Mouse (Mus musculus): ENCODE measurements around the gene Tsku. TPM values are rescaled to one million over a fixed set of nuclear protein-coding genes. Genes with fewer than 3 reads are reported as not detected.

Gene Tsku
- total RNA-seq, 2 experiments from 2014 or later: 1.1 to 1.7 TPM

- peak; percentile 52 for DNase-seq (ENCODE audit: low spot score)
These were observed 1.0 kb downstream of the Tsku start for GRCm38 (mm10) chr7:98359951-98360620.

DNA sequence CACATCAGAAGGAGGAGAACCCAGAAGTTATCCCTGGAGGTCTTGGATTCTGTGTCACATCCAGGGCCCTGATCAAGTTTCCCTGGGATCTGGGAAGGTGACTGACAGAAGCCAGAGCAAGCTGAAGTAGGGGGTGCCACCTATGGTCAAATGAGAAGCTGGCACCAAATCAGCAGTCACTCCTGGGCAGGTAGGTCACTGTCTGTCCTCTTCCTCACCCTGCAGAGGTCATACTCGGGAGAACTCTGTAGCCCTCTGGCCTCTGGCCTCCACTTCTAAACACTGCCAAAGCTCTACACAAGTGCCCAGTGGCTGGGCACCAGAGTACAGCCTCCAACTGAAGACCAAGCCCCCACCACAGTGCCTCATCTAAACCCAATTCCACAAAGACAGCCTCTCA is 3.1 kb downstream of the Tsku start:
- DNase-seq (ENCODE audit: low spot score): no peak

- no peak for DNase-seq (ENCODE audit: low spot score)
These were observed 3.8 kb downstream of the Tsku start for GRCm38 (mm10) chr7:98357324-98357723.

- DNase-seq (ENCODE audit: low spot score): no peak
These were observed 6.2 kb downstream of the Tsku start for GRCm38 (mm10) chr7:98354921-98355310.

DNA sequence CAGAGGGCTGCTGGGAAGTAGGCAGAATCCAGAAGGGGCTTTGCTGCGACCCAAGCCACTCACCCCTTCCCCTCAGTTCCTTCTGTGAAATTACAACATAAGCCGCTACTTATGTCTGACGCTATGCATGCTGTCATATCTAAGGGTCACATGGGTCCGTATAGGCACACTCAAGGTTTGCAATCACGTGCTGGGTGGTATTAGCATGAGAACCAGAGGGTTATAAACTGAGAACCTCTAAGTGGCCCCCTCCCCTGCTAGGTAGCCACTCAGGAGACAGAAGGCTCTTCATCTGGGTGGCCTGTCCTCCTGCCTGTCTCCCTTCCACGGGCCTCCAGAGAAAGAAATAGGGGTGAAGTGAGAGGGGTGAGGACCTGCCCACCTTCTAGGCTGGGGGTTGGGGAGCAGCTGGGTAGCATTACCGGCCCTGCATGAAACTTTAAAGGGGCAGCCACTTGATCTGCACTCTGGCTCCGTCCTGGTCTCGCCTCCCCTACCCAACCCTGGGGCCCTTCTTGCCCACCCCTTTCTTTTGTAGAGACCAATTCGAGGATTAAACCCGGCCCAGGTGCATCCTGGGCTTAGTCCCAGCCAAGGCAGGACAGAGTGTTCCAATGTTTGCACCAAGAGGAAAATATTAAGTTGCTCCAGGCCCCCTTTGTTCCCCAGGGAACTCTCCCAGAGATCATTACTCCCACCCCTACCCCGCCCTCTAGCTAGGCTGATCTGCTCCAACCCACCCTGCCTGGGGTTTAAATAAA is 6.8 kb downstream of the Tsku start:
- DNase-seq (ENCODE audit: low spot score): no peak

DNA sequence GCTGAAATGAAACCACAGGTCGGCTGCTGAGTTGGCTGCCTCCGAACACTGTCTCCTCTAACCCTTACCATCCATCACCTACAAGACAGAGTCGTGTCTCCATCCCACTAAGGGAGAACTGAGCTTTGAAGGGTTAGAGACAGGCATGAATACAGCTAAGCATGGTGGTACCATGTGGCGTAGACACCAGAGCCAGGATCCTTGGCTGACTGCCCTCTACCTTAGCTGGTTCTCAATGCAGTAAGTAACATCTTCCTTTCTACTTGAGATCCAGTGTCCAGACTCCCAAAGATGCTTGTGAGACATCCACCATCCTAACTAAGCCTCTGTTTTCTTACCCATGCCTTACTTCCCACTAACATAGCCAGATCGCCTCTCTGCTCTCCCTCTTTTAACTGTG is 7.5 kb downstream of the Tsku start:
- DNase-seq (ENCODE audit: low spot score): no peak

DNA sequence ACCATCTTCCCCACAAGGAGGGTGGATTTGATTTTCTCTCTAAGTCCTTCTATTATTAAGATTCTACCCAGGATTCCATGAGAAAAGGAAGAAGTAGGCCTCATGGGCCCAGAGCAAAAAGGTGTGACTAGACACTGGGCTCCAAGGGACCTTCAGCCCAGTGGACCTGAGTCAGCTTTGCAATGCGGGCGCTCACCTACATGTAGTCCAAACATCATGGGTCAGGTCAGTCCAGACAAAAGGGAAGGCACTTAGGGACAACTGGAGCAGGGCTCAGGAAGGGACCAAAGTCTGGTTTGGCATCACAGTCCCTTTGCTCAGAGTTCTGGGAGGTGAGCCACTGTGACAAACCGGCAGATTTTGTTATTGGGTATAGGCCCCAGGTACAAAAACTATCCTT is 9.6 kb downstream of the Tsku start:
- no peak for DNase-seq (ENCODE audit: low spot score)

DNA sequence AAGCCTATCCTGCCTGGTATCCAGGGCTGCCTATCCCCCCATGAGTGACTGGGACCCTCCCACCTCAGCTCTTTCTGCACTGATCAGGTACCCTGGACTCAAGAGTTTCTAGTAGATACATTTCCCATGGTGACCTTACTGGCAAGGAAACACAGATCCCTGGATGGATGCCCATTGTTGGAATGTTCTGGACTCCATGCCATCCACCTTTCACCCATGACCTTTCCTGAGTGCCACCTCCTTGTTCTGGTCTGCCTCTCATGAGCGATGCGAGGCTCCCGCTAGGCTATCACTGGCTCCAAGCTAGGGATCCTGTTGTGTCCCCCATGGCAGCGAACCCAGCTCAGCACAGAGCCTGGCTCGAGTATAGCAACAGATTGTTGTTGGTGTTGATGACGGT is 11.3 kb downstream of the Tsku start:
- DNase-seq (ENCODE audit: low spot score): no peak

- DNase-seq (ENCODE audit: low spot score): peak; percentile 81
These were observed 12.0 kb downstream of the Tsku start for GRCm38 (mm10) chr7:98349096-98349495.

DNA sequence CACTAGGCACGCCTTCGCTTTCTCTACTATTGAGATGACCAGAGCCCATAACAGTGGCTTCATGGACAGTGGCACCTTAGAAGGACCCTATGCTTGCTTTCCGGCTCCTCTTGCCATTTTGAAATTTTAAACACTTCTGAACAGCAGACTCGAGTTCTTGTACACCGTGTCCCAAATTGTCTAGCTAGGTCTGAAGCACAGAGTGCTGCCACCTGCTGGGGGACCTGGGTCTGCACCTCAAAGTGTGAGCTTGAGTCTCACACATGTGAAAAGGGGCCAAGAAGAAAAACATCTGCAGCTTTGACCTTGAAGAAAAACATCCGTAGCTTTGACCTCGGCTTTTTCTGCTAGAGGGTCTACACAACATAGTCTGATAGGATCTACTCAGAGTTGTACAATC is 13.1 kb downstream of the Tsku start:
- DNase-seq (ENCODE audit: low spot score): peak; percentile 64

DNA sequence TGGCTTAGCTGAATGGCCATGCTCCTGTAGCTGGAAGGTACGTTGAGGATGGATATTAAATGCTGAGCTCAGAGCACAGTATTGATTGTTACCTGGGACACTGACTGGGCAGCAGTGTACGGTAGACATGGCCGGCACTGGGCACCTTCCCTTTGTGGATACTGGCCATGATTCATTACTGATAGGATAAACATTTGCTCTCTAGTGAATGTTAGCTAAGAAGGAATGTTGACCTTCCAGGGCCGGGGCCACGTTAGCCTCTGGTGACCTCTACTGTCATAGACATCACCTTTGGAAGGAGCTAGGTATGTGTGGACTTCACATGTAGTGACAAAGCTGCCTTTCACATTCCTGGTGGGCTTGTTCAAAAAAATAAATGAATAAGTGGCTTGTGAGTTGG is 13.7 kb downstream of the Tsku start:
- no peak for DNase-seq (ENCODE audit: low spot score)

- DNase-seq (ENCODE audit: low spot score): no peak
These were observed 16.1 kb downstream of the Tsku start for GRCm38 (mm10) chr7:98345036-98345435.

DNA sequence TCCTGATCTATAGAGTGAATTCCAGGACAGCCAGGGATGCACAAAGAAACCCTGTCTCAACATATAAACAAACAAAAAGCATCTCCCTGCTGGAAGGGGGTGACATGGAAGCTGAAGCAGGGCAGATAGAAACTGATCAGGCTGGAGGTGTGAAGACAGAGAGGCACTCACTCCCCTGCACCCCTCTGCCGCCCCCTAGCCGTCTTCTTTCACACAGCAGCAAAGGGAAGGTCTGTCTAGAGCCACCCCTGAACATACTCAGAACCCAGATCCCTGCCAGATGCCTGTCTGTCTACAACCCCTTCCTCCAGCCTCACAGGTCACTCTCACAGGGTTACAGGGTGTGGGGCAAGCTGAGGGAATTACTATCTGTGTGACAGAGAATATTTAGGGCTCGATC is 16.8 kb downstream of the Tsku start:
- no peak for DNase-seq (ENCODE audit: low spot score)

DNA sequence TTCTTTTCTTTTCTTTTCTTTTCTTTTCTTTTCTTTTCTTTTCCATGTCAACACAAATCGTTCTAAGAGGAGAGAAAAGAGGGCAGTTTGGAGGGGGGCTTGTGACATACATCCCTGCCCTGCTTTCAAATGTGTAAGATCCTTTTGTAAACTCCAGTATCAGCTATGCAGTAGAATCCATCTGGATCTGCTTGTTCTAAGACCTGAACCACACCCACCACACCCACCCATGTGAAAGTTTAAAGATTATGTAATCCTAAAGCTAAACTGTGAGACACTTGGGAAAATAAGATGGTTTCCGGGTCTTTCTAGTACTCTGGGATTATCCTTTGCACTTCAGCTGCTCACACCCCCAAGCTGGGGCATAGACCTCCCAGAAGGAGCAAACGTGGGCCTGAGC is 18.9 kb downstream of the Tsku start:
- no peak for DNase-seq (ENCODE audit: low spot score)

DNA sequence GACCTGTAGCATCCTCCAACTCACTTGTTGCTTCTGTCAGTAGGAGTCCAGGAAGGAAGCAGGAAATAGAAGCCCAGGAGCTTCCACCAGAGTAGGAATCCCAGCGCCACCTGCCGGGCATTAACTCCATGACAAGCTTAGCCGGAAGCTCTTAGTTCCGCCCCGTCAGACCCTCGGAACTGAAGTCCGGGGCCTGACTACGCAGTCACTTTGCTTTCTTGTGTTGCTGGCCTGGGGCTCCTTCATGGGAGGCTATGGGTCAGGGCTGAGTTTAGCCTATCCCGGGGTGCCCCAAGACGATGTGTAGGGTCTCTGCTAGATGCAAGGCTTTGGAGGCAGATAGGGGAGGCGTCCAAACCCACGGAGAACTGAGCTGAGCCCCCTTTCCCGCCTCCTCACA is 19.7 kb downstream of the Tsku start:
- peak; percentile 87 for DNase-seq (ENCODE audit: low spot score)

DNA sequence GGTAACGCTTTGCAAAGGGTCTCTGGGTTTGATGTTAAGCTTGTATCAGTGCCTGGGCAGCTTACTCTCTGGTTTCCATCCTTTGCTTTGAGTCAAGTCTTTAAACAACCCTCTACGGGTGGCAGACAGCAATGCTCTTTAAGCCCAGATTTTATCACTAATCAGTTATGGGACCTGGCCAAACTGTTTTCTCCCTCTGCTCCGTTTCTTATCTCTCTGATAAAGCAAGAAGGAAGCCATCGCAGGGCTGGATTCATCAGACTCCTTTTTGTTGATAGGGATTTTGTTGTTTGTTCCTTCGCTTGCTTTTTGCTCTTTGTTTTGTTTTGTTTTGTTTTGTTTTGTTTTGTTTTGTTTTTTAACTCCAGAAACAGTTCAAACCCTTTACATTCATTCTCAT is 20.8 kb downstream of the Tsku start:
- no peak for DNase-seq (ENCODE audit: low spot score)

DNA sequence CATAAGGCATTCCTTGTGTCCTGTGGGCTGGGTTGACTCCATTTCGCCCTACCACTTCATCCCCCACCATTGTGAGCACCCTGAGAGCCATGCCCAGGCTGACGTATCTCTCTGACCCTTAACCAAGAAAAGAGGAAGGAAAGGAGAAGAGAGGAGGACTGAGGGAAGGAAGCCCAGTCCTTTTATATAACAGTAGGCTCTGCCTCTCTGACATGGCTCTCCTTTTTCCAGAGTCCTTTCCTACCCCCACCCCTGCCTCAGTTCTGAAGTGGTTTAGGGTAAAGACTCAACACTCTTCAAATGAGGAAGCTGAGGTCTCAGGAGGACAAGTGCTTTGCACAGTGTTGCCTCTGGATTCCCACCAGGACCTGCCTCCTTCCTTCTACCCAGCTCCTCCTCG is 27.1 kb downstream of the Tsku start:
- DNase-seq (ENCODE audit: low spot score): no peak

DNA sequence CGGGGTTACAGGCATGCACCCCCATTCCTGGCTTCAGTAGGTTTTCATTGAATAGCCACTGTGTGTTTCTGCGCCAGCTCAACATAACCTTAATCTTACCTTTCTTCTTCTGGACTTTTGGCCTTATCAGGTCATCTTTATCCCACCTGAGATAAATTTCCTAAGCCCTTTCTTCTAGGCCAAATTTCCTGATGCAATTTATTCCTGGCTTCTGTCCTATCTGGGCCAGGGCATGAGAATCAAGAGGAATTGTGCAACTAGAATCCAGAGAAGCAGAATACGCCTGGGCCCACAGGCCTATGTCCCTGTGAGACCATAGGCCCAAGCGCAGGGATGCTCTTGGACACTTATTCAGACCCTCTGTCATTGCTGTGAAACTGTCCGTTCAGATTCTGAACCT is 27.6 kb downstream of the Tsku start:
- no peak for DNase-seq (ENCODE audit: low spot score)

DNA sequence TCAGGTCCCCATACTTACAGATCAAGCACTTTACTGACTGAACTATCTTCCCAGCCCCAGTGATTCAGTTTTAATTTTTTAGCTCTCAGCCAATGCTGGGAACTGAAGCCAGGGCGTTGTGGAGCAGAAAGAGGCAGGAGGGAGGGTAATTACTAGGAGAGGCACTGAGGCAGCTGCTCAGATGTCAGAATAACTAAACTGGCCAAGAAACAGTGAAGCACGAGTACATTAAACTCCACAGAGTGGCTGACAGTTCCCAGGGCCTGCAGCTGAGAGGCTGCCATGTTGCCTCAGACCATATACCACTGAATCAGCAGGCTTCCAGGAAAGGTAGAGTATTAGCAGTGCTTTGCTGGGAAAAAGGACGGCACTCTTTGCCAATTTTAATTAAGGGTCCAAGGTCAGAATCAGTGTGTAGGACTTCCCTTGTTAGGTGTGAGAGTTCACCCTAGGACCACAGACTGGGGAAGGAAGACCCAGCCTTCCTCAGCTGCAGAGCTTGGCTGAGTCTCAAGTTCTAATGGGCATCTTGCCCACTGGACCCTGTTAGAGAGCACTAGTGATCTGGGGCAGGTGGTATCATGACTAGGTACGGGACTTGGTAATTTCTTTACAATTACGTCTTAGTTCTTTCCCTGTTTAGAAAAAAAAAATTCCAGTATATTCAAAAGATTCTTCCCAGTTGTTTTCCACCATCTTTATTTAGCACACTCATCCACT is 28.3 kb downstream of the Tsku start:
- DNase-seq (ENCODE audit: low spot score): no peak

DNA sequence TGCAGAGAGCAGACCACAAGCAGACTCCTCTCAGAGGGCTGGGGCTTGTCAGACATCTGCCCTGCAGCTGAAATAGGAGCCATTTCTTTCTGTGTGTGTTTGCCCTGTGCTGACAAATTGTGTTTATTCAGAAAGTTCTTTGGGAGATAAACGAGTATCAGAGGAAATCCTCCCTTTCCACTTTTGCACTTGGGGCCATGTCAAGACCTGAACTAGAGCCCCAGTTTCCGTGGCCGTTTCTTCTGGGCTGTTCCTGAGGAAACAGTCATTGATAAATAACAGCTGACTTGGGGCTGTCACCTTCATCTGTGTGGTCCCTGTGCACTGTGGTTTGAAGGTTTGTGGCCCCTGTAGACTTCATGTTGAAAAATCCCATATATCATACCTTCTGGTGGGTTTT is 29.2 kb downstream of the Tsku start:
- no peak for DNase-seq (ENCODE audit: low spot score)

- no peak for DNase-seq (ENCODE audit: low spot score)
These were observed 30.6 kb downstream of the Tsku start for GRCm38 (mm10) chr7:98330375-98331002.

DNA sequence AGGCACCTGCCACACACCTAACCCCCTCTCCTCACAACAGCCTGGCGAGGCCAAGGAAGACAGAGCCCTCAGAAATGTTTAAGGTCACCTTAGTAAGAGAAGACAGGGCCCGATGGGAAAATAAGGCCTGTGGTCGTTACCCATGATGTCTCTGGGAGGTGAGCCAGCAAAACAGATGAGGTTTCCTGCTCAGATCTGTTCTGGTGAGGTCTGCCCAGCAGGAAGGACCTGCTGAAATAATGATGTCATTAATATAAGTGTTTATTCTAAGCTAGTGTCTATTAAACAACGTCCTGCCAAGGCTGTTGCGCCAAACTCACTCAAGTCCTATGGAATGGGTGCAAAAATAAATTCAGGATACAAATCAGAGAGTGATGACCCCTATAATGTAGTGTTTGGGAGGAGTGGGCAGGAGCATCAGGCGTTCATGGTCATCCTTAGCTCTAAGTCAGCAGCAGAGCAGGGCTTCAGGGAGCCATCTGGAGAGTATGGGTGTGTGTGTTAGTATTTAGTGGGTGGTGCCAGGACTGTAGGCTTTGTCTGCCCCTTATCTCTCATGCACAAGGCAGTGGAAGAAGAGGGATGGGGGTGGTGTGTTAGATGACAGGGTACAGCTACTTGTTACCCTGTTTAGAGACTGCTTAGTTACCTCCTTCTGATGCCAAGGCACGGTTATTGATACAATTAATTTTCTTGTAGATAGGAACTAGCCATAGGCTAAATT is 31.3 kb downstream of the Tsku start:
- DNase-seq (ENCODE audit: low spot score): no peak
